Mouse (Mus musculus): Measurements from ENCODE around the gene Yeats4. TPM values are rescaled to one million over a fixed set of nuclear protein-coding genes. Genes with fewer than 3 reads are reported as not detected.

The Yeats4 gene
- polyA plus RNA-seq, 1 experiment, result 27.8 TPM

- H3ac ChIP-seq (ENCODE audit: control insufficient read depth, insufficient read length), result no peak overlapping the region
- TF ChIP-seq MYOD1 (IDR thresholded peaks at IDR 0.05; ENCODE audit: control insufficient read depth in 1 of 3, insufficient read length in 2 of 3, low read depth in 2 of 3) (no peak), REST (IDR thresholded peaks at IDR 0.05; ENCODE audit: insufficient read depth, insufficient read length) (no peak), TCF12 (IDR thresholded peaks at IDR 0.05; ENCODE audit: insufficient read depth, poor library complexity, severe bottlenecking) (no peak), TCF3 (IDR thresholded peaks at IDR 0.05; ENCODE audit: insufficient read length, low read depth) (no peak), SRF (IDR thresholded peaks at IDR 0.05; ENCODE audit: control insufficient read depth, insufficient read length, low read depth) (no peak), POLR2A (IDR thresholded peaks at IDR 0.05; ENCODE audit: insufficient read length, low read depth) (no peak), POLR2AphosphoS2 (IDR thresholded peaks at IDR 0.05; ENCODE audit: insufficient read length, low read depth) (no peak), USF1 (IDR thresholded peaks at IDR 0.05; ENCODE audit: low read depth) (no peak), CEBPB (IDR thresholded peaks at IDR 0.05; ENCODE audit: insufficient read depth, poor library complexity, severe bottlenecking) (no peak), MYOG (IDR thresholded peaks at IDR 0.05; ENCODE audit: control insufficient read depth in 1 of 3, insufficient read depth in 1 of 3, insufficient read length in 2 of 3, low read depth in 2 of 3) (no peak), MAX (IDR thresholded peaks at IDR 0.05; ENCODE audit: low read depth) (no peak), E2F4 (IDR thresholded peaks at IDR 0.05; ENCODE audit: insufficient read depth) (no peak)
- no peaks in the 10 kb centered on the region for H3K79me2 ChIP-seq (ENCODE audit: control insufficient read depth, insufficient read depth)
- H3K36me3 ChIP-seq (ENCODE audit: control insufficient read depth, insufficient read depth), result no peaks in the 10 kb centered on the region
- H3K4me3 ChIP-seq, result no peak overlapping the region
- H3K27me3 ChIP-seq (ENCODE audit: control insufficient read depth, insufficient read depth, insufficient read length), result no peaks in the 10 kb centered on the region
- no peak overlapping the region for H3K4me2 ChIP-seq (ENCODE audit: low read depth)
Observed at GRCm38 (mm10) chr10:117199701-117200100, 24.6 kb downstream of the Yeats4 start.

- no peaks in the 10 kb centered on the region for H3K36me3 ChIP-seq (ENCODE audit: control insufficient read depth, insufficient read depth)
- TF ChIP-seq TCF12 (IDR thresholded peaks at IDR 0.05; ENCODE audit: insufficient read depth, poor library complexity, severe bottlenecking) (no peak), REST (IDR thresholded peaks at IDR 0.05; ENCODE audit: insufficient read depth, insufficient read length) (no peak), SRF (IDR thresholded peaks at IDR 0.05; ENCODE audit: control insufficient read depth, insufficient read length, low read depth) (no peak), POLR2AphosphoS2 (IDR thresholded peaks at IDR 0.05; ENCODE audit: insufficient read length, low read depth) (no peak), TCF3 (IDR thresholded peaks at IDR 0.05; ENCODE audit: insufficient read length, low read depth) (no peak), MYOD1 (IDR thresholded peaks at IDR 0.05; ENCODE audit: control insufficient read depth in 1 of 3, insufficient read length in 2 of 3, low read depth in 2 of 3) (no peak), CEBPB (IDR thresholded peaks at IDR 0.05; ENCODE audit: insufficient read depth, poor library complexity, severe bottlenecking) (no peak), MAX (IDR thresholded peaks at IDR 0.05; ENCODE audit: low read depth) (no peak)
Observed at GRCm38 (mm10) chr10:117196696-117197095, 27.6 kb downstream of the Yeats4 start.

GRCm38 (mm10) chr10:117195748-117196147 is 28.6 kb downstream of the Yeats4 start:
- Histone ChIP-seq H3K4me2 (ENCODE audit: low read depth) (no peak overlapping the region), H3K36me3 (ENCODE audit: control insufficient read depth, insufficient read depth) (no peaks in the 10 kb centered on the region), H3K4me3 (no peak overlapping the region), H3ac (ENCODE audit: control insufficient read depth, insufficient read length) (no peak overlapping the region), H3K79me2 (ENCODE audit: control insufficient read depth, insufficient read depth) (no peaks in the 10 kb centered on the region), H3K27me3 (ENCODE audit: control insufficient read depth, insufficient read depth, insufficient read length) (no peaks in the 10 kb centered on the region)
- no peak for TF ChIP-seq MYOG (IDR thresholded peaks at IDR 0.05; ENCODE audit: control insufficient read depth in 1 of 3, insufficient read depth in 1 of 3, insufficient read length in 2 of 3, low read depth in 2 of 3)
- TF ChIP-seq MYOD1 (IDR thresholded peaks at IDR 0.05; ENCODE audit: control insufficient read depth in 1 of 3, insufficient read length in 2 of 3, low read depth in 2 of 3), result no peak
- TF ChIP-seq MAX (IDR thresholded peaks at IDR 0.05; ENCODE audit: low read depth), result no peak
- no peak for TF ChIP-seq POLR2A (IDR thresholded peaks at IDR 0.05; ENCODE audit: insufficient read length, low read depth)
- TF ChIP-seq POLR2AphosphoS2 (IDR thresholded peaks at IDR 0.05; ENCODE audit: insufficient read length, low read depth), result no peak
- TF ChIP-seq SRF (IDR thresholded peaks at IDR 0.05; ENCODE audit: control insufficient read depth, insufficient read length, low read depth), result no peak

More at GRCm38 (mm10) chr10:117196696-117197095, 27.6 kb downstream of the Yeats4 start:
- Histone ChIP-seq H3K79me2 (ENCODE audit: control insufficient read depth, insufficient read depth) (no peaks in the 10 kb centered on the region), H3K4me3 (no peak overlapping the region), H3K27me3 (ENCODE audit: control insufficient read depth, insufficient read depth, insufficient read length) (no peaks in the 10 kb centered on the region), H3K4me2 (ENCODE audit: low read depth) (no peak overlapping the region), H3ac (ENCODE audit: control insufficient read depth, insufficient read length) (no peak overlapping the region)

- no peak overlapping the region for H3K4me3 ChIP-seq
- TF ChIP-seq E2F4 (IDR thresholded peaks at IDR 0.05; ENCODE audit: insufficient read depth) (no peak), MYOD1 (IDR thresholded peaks at IDR 0.05; ENCODE audit: control insufficient read depth in 1 of 3, insufficient read length in 2 of 3, low read depth in 2 of 3) (no peak), TCF12 (IDR thresholded peaks at IDR 0.05; ENCODE audit: insufficient read depth, poor library complexity, severe bottlenecking) (no peak), POLR2AphosphoS2 (IDR thresholded peaks at IDR 0.05; ENCODE audit: insufficient read length, low read depth) (no peak), TCF3 (IDR thresholded peaks at IDR 0.05; ENCODE audit: insufficient read length, low read depth) (no peak), REST (IDR thresholded peaks at IDR 0.05; ENCODE audit: insufficient read depth, insufficient read length) (no peak), MYOG (IDR thresholded peaks at IDR 0.05; ENCODE audit: control insufficient read depth in 1 of 3, insufficient read depth in 1 of 3, insufficient read length in 2 of 3, low read depth in 2 of 3) (no peak), USF1 (IDR thresholded peaks at IDR 0.05; ENCODE audit: low read depth) (no peak), CEBPB (IDR thresholded peaks at IDR 0.05; ENCODE audit: insufficient read depth, poor library complexity, severe bottlenecking) (no peak), SRF (IDR thresholded peaks at IDR 0.05; ENCODE audit: control insufficient read depth, insufficient read length, low read depth) (no peak), POLR2A (IDR thresholded peaks at IDR 0.05; ENCODE audit: insufficient read length, low read depth) (no peak)
- H3K4me2 ChIP-seq (ENCODE audit: low read depth), result no peak overlapping the region
- H3K27me3 ChIP-seq (ENCODE audit: control insufficient read depth, insufficient read depth, insufficient read length), result no peaks in the 10 kb centered on the region
- no peaks in the 10 kb centered on the region for H3K36me3 ChIP-seq (ENCODE audit: control insufficient read depth, insufficient read depth)
- no peak overlapping the region for H3ac ChIP-seq (ENCODE audit: control insufficient read depth, insufficient read length)
- no peaks in the 10 kb centered on the region for H3K79me2 ChIP-seq (ENCODE audit: control insufficient read depth, insufficient read depth)
Observed at GRCm38 (mm10) chr10:117195005-117195404, 29.3 kb downstream of the Yeats4 start.

GRCm38 (mm10) chr10:117193364-117193763 is 30.9 kb downstream of the Yeats4 start:
- H3ac ChIP-seq (ENCODE audit: control insufficient read depth, insufficient read length), result no peak overlapping the region
- no peak overlapping the region for H3K4me2 ChIP-seq (ENCODE audit: low read depth)
- no peaks in the 10 kb centered on the region for H3K79me2 ChIP-seq (ENCODE audit: control insufficient read depth, insufficient read depth)
- TF ChIP-seq SRF (IDR thresholded peaks at IDR 0.05; ENCODE audit: control insufficient read depth, insufficient read length, low read depth) (no peak), REST (IDR thresholded peaks at IDR 0.05; ENCODE audit: insufficient read depth, insufficient read length) (no peak), MYOD1 (IDR thresholded peaks at IDR 0.05; ENCODE audit: control insufficient read depth in 1 of 3, insufficient read length in 2 of 3, low read depth in 2 of 3) (no peak), TCF3 (IDR thresholded peaks at IDR 0.05; ENCODE audit: insufficient read length, low read depth) (no peak), TCF12 (IDR thresholded peaks at IDR 0.05; ENCODE audit: insufficient read depth, poor library complexity, severe bottlenecking) (no peak)
- H3K4me3 ChIP-seq, result no peak overlapping the region
- H3K36me3 ChIP-seq (ENCODE audit: control insufficient read depth, insufficient read depth), result no peaks in the 10 kb centered on the region
- H3K27me3 ChIP-seq (ENCODE audit: control insufficient read depth, insufficient read depth, insufficient read length), result no peaks in the 10 kb centered on the region

All from myocyte (in vitro differentiated cells).